Mouse (Mus musculus) liver, adult 2 months (tissue): Measurements from ENCODE around the gene Myo3a. TPM values are rescaled to one million over a fixed set of nuclear protein-coding genes. Genes with fewer than 3 reads are reported as not detected.
A peak's percentile ranks its signal among the peaks of the same experiment; 100 is the strongest.

Source experiments
- DNase-seq: peaks from one replicate; pipeline ENCODE4 v3.0.0-alpha.2; 2011; ENCODE audit warnings: low read depth, low spot score; ENCODE audit errors: extremely low read depth
- H3K27ac ChIP-seq: fragments of 200-500 bp; replicated peaks from 2 replicates; pipeline ENCODE4 v1.5.1; 2012; ENCODE audit warnings: low read depth, mild to moderate bottlenecking, control low read depth, inconsistent platforms, low read length; ENCODE audit not compliant: insufficient read depth
- H3K27me3 ChIP-seq: fragments of 200-500 bp; 2 replicates; pipeline ENCODE4 v1.6.1; 2012; ENCODE audit warnings: mild to moderate bottlenecking, moderate library complexity, low read length, inconsistent platforms; ENCODE audit not compliant: control insufficient read depth, insufficient read depth
- H3K36me3 ChIP-seq: fragments of 200-500 bp; 2 replicates; pipeline ENCODE4 v1.6.1; 2012; ENCODE audit warnings: low read length, inconsistent platforms; ENCODE audit not compliant: control insufficient read depth, insufficient read depth
- H3K4me1 ChIP-seq: fragments of 200-500 bp; 2 replicates; pipeline ENCODE4 v1.6.1; 2011; ENCODE audit warnings: low read length; ENCODE audit not compliant: control insufficient read depth, insufficient read depth
- H3K4me3 ChIP-seq: fragments of 200-500 bp; 2 replicates; pipeline ENCODE4 v1.5.1; 2011; ENCODE audit warnings: low read depth, mild to moderate bottlenecking, control low read depth, low read length, moderate library complexity; ENCODE audit not compliant: insufficient read depth
- H3K79me2 ChIP-seq: fragments of 200-500 bp; 2 replicates; pipeline ENCODE4 v1.6.1; 2012; ENCODE audit warnings: inconsistent platforms, mild to moderate bottlenecking, low read length, moderate library complexity; ENCODE audit not compliant: control insufficient read depth, insufficient read depth
- H3K9ac ChIP-seq: fragments of 200-500 bp; 2 replicates; pipeline ENCODE4 v1.6.1; 2012; ENCODE audit warnings: low read depth, mild to moderate bottlenecking, control low read depth, inconsistent platforms, low read length
- CTCF ChIP-seq: fragments of 200-500 bp; IDR thresholded peaks from 2 replicates; pipeline ENCODE4 v1.5.1; 2011; ENCODE audit warnings: low read depth, low read length, control low read depth
- POLR2A ChIP-seq: fragments of 200-500 bp; IDR thresholded peaks from 2 replicates; pipeline ENCODE4 v1.6.1; 2011; ENCODE audit warnings: low read length, control low read depth; ENCODE audit not compliant: insufficient read depth; ENCODE audit errors: extremely low read depth
- WGBS: fragments of 180-500 bp; shearing (Covaris S2); methylation state at CpG from one replicate; pipeline ENCODE4 v1.1.7; 2018; 5-methylcytosine and 5-hydroxymethylcytosine counted together
- polyA plus RNA-seq: library from polyadenylated mRNA; depleted of rRNA; stranded (reverse); fragments of >200 nt; gene quantifications from 2 replicates; pipeline ENCODE4 v1.2.3, GENCODE M21; 2012
- total RNA-seq: library from RNA; depleted of rRNA; stranded (reverse); fragments of >200 nt; gene quantifications from 2 replicates; pipeline ENCODE4 v1.2.3, GENCODE M21; 2014

Myo3a gene
- total and polyA plus RNA-seq, 2 experiments: not detected

DNA sequence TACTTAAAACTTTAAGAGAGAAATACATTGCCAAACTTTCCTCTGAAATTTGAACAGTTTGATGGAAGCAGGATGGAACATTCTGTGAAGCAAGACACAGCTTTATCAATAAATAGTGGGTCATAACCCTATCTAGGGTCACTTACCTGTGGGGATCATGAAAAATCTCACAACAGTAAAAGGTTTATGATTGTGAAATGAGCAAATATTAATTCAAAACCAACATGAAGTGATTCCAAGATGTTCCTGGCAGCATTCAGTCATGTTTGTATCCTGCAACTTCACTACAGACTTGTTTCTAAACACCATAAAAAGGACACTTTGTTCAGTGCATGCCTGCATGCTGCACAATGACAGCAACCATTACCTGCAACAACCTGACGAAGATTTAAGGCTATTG lies 436.4 kb downstream of the Myo3a start:
- Histone ChIP-seq H3K4me1 (peaks cover 2% of the 10 kb centered on the region; the same call in 1 of the 2 replicates), H3K36me3 (no peaks in the 10 kb centered on the region), H3K79me2 (no peaks in the 10 kb centered on the region), H3K4me3 (no peak overlapping the region), H3K27ac (no peak overlapping the region), H3K9ac (no peak overlapping the region), H3K27me3 (no peaks in the 10 kb centered on the region)
- TF ChIP-seq CTCF (no peak), POLR2A (no peak)
- peak; percentile 95 for DNase-seq
- WGBS: 16% methylated on average over 1 of the region's 1 CpGs
